11 mouse cellular contexts compared by ENCODE assay signal in genomic region chr5:110598298-110599095, GRCm38 (mm10). TPM values are rescaled to one million over a fixed set of nuclear protein-coding genes. Genes with fewer than 3 reads are reported as not detected.
A peak's percentile ranks its signal among the peaks of the same experiment; 100 is the strongest.
DNase-seq lines count a peak whose midpoint lies in the region.
"Had no signal": no experiment of that assay in that cellular context is flagged by ENCODE, and none has a peak within 500 bp of the region (broad histone marks: within the 10 kb centered on the region; RNA-seq: fewer than 3 reads in every experiment).

No protein-coding gene starts in this region.

- H3K36me3 ChIP-seq in heart, embryonic 10.5 days: no peaks in the 10 kb centered on the region
- H3K36me3 ChIP-seq: G1E had no signal

- peaks cover 13% of the 10 kb centered on the region for H3K4me1 ChIP-seq in heart, embryonic 10.5 days

- H3K4me3 ChIP-seq in heart, embryonic 10.5 days: peak overlapping the region; percentile 29; the same call in 1 of the 2 replicates
- H3K4me3 ChIP-seq: erythroblast, embryonic 14.5 days had no signal

- H3K9me3 ChIP-seq in heart, embryonic 10.5 days: no peaks in the 10 kb centered on the region
- H3K9me3 ChIP-seq: G1E had no signal

- peaks cover 46% of the 10 kb centered on the region for H3K27me3 ChIP-seq in heart, embryonic 10.5 days (ENCODE audit: insufficient read depth, poor library complexity, severe bottlenecking)

- peak; percentile 81 for DNase-seq in heart, embryonic 10.5 days (ENCODE audit: low spot score)
- DNase-seq in heart, adult 9 months (ENCODE audit: low spot score in 2 of 2): no peak
- peak; percentile 9 for DNase-seq in ovary, postnatal 10 days (ENCODE audit: low spot score)
- DNase-seq in ovary, postnatal 36 days (ENCODE audit: low spot score): no peak
- DNase-seq in induced T-regulatory cell, adult 2 months (ENCODE audit: low read depth): peak; percentile 57
- DNase-seq in right cerebral cortex, postnatal 36 days (ENCODE audit: low spot score in 2 of 2): peak; percentile 80 to 85
- DNase-seq in urinary bladder, postnatal 10 days (ENCODE audit: low spot score): no peak
- DNase-seq in adrenal gland, adult 18-20 months (ENCODE audit: low spot score in 2 of 2): no peak

- WGBS in heart, embryonic 10.5 days: 26% methylated on average over 12 of the region's 12 CpGs

- no peak overlapping the region for H3K27ac ChIP-seq in heart, embryonic 10.5 days
- H3K27ac ChIP-seq: liver, embryonic 14.5 days had no signal

RNA-seq across cellular contexts. Expression of gene Galnt9, which starts 54.3 kb away (rescaled TPM):
- polyA plus RNA-seq in heart, embryonic 10.5 days (2016; fragmentation: Nextera tagmentation; extraction: Ambion mirVana): not detected in 2 replicates
- under 1 TPM in 1 of 2 experiments, not detected in 1; 0.19 TPM for total RNA-seq in adrenal gland, adult 18-20 months (2021)
- polyA plus RNA-seq: G1E had no signal

RNA-seq across cellular contexts. Expression of gene Noc4l, which starts 54.7 kb away (rescaled TPM):
- 55.1 and 73.2 TPM in 2 replicates for polyA plus RNA-seq in heart, embryonic 10.5 days (2016; fragmentation: Nextera tagmentation; extraction: Ambion mirVana)
- total RNA-seq in adrenal gland, adult 18-20 months (2021): 10 to 100 TPM; 18.9 to 19.1 TPM

RNA-seq across cellular contexts. Expression of gene Ddx51, which starts 54.8 kb away (rescaled TPM):
- 21.2 and 33.9 TPM in 2 replicates for polyA plus RNA-seq in heart, embryonic 10.5 days (2016; fragmentation: Nextera tagmentation; extraction: Ambion mirVana)
- total RNA-seq in adrenal gland, adult 18-20 months (2021): 10 to 100 TPM; 16.8 to 23.7 TPM

Comparison
In these comparisons a context has a peak if more than half of its experiments do, and no peak if none do; other contexts are left out.
1. DNase-seq: peak in heart, embryonic 10.5 days (single experiment), ovary, postnatal 10 days (single experiment), induced T-regulatory cell, adult 2 months (single experiment) and right cerebral cortex, postnatal 36 days (2 of 2); none in heart, adult 9 months (0 of 2), ovary, postnatal 36 days (single experiment), urinary bladder, postnatal 10 days (single experiment) and adrenal gland, adult 18-20 months (0 of 2).